Mouse (Mus musculus) adrenal gland, postnatal 14 days (tissue): ENCODE measurements around the gene Tmbim4. TPM values are rescaled to one million over a fixed set of nuclear protein-coding genes. Genes with fewer than 3 reads are reported as not detected.
"Not testable (repeated sequence)": the region's sequence is repeated elsewhere in the genome, so short reads cannot be mapped to it uniquely, and the experiment has no call there.

ENCODE experiments used
- DNase-seq: peaks from one replicate; pipeline ENCODE4 v3.0.0; 2021; ENCODE audit warnings: mixed read lengths
- total RNA-seq: library from RNA; stranded (reverse); gene quantifications from 2 replicates; pipeline ENCODE4 v1.2.3, GENCODE M21; 2021

Gene Tmbim4
- total RNA-seq, 1 experiment from 2014 or later: 114 TPM

DNA sequence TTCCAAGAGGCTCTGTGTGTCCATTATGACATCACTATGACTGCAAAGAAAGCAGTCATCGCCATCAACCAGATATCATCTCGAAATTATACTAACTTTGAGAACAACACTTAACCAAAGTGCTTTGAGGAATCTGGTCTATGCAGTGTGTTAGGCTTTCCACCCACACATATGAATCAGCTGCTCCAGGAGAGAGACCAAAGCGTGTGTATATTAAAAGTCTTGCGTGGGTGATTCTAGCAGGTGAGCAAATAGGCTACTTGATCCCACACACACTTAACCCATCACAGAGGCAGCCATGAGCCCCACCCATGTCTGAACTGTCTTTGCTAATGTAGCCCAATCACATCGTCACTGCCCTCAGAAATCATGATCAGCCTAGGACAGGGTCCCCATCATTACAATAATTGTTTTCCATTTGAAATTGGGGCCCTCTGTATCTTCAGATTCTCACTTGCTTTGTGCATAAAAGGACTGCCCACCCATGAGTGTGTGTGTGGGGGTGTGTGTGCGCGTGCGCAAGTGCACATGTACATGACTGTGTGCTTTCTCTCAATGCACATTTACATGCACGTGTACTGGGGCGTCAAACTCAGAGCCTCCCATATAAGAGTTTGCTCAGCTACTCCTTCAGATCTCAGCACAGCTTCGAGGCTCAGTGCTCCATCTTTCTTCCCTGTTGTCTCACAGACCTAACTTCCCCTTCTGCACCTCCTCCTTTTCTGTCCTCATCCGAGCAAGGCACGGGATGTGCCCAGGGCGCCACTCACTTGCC, 4.1 kb upstream of the Tmbim4 start:
- DNase-seq: no peak

- DNase-seq: peak; percentile 94
Observed at GRCm38 (mm10) chr10:120201961-120202402, 592 bp downstream of the Tmbim4 start, which contains the start of gene Irak3. TSS of gene Irak3 (minus strand) at chr10:120202130.

GRCm38 (mm10) chr10:120202467-120203250, 1.3 kb downstream of the Tmbim4 start:
- no peak for DNase-seq

DNA sequence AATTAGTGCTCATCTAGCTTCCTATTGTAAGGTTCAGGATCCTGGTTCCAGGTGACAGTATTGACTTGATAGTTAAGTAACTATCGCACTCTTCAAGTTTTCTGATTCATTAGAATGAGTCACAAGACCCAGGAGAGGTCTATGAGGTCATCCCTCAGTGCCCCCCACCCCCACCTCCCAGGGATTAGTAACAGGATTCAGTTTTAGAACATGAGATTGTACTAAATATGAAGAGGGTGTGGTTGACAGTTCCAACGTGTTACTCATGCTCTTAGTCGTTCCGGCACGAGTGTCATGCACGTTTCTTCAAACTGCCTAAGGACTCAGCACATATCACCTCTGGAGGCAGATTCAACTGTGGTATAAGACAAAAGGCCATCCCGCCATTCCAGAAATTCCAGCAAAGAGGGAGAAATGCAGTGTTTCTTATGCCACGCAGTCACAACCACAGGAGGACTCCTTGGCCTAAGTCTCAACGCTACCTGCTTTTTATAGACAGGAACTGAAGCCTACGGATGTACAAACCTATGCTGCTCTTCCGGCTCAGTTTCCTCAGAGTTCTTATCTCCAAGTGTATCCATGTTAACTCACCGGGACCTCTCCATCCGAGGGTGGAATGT, 3.3 kb downstream of the Tmbim4 start:
- DNase-seq: no peak

- no peak for DNase-seq
Observed at GRCm38 (mm10) chr10:120208015-120208414, 6.6 kb downstream of the Tmbim4 start.

GRCm38 (mm10) chr10:120208575-120209538, 7.5 kb downstream of the Tmbim4 start:
- peak; percentile 95 for DNase-seq

DNA sequence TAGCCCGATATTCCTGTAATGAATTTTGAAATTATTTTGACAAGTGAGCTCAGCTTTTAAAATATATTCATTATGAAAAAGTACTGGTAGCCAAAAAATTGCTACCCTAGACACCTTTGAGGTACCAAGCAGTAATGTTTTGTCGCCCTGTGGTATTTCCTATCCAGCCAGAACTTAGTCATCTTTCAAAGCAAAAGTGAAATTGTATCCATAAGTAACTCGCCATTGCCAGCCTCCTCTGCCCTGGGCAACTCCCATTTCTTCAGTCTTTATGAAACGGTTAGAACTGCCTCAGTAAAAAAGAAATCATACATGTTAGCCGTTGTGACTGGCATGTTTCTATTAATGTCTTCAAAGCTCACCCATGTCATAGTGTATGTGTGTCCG, 8.1 kb downstream of the Tmbim4 start:
- no peak for DNase-seq

DNA sequence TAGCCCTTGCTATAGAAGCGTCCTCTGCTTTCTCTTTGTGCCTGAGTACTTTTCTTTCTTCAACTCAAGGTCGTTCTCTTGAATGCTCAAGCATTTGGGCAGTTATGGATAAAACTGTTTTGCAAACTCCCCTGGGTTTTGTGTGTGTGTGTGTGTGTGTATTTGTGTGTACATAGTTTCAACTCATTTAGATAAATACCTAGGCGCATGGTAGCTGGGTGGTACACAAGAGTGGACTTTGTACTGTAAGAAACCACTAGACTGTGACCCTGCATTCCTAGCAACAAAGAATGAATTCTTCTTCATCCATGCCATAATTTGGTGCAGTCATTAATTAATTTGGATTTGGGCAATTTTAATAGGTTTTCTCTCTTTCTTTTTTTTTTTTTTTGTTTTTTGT, 8.7 kb downstream of the Tmbim4 start:
- no peak for DNase-seq

GRCm38 (mm10) chr10:120217099-120217498, 15.7 kb downstream of the Tmbim4 start:
- not testable (repeated sequence) for DNase-seq

- no peak for DNase-seq
Observed at GRCm38 (mm10) chr10:120218996-120219395, 17.6 kb downstream of the Tmbim4 start.

- DNase-seq: no peak
Observed at GRCm38 (mm10) chr10:120219578-120220359, 18.4 kb downstream of the Tmbim4 start.

DNA sequence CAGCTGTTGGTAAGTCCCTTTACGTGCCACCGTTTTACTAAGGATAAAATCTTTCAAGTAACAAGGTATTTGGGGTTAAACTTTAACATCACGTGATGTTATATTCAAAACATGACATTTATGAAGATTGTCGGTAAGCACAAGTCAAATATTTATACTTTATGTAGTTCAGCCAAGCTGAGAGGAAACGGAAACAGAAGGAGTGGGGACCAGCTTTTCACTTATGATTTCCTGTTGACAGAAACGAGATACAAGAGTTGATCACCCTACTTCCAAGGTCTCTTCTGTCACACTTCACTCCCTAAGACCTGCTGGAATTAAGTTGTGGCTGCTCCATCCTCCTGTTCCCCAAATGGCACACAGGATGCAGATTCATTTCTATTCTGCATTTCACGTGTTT, 19.4 kb downstream of the Tmbim4 start:
- DNase-seq: no peak

- DNase-seq: peak; percentile 94
Observed at GRCm38 (mm10) chr10:120226871-120227661, 25.7 kb downstream of the Tmbim4 start, which contains the start of gene Llph. TSS of gene Llph (plus strand) at chr10:120227070.

GRCm38 (mm10) chr10:120231718-120232117, 30.3 kb downstream of the Tmbim4 start:
- DNase-seq: peak; percentile 82

DNA sequence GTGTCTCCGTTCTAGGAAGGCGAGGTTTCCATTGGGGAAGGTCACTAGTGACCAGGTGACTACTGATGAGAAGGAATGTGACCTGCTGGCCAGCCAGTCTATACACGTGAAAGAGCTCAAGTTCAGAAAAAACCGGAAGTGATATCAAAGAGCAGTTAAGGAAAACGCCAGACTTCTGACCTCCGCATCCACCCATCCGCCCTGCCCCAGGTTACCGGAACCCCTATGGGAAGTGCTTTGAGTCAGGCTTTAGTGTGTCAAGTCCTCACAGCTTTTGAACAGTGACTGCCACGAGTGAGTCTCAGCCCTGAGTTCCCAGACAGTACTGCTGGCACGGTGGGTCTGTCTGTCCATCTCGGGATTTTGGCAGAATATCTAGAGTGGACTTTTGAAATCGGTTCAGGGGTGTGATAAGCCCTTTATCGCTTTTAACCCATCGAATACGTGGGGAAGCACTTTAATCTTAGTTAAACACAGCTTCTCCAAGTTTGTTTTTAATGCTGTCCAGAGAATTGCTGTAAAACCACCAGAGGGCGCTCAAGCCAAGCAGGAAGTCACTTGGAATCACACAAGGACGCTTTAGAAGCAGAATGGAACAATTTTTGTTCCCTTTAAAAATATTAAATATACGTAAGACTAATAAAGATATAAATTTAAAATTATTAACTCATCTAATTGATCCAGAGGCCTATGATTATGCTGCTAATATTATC, 32.4 kb downstream of the Tmbim4 start:
- peak; percentile 78 for DNase-seq

DNA sequence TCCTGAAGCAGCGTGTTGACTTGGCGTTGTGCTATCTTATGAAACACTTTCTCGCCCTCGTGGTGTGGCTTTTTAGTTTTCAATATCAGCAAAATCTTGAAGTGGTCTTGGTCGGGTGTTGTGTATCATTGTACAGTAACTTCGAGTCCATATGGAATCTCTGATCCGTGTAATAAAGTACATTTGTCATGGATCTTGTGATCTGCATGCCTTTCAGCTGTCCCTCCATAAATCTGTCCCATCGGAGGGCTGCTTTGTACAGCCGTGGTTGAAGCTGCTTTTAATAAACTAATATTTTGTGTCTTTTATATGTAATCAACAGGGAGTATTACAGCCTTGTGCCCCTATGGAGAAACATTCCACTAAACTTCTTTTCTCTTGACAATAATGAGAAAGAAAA, 35.5 kb downstream of the Tmbim4 start:
- DNase-seq: no peak

GRCm38 (mm10) chr10:120238241-120238640, 36.9 kb downstream of the Tmbim4 start:
- DNase-seq: no peak

- DNase-seq: no peak
Observed at GRCm38 (mm10) chr10:120239476-120239875, 38.1 kb downstream of the Tmbim4 start.

GRCm38 (mm10) chr10:120242421-120242820, 41.0 kb downstream of the Tmbim4 start:
- no peak for DNase-seq
